Mouse (Mus musculus) bone marrow, adult 2 months (tissue): ENCODE results near the gene Serpinb9.

Experiments used
- CTCF ChIP-seq: fragments of 200-500 bp; IDR thresholded peaks from 2 replicates; pipeline ENCODE4 v1.5.1; 2011; ENCODE audit warnings: low read length, control low read depth; ENCODE audit not compliant: control insufficient read depth, insufficient read depth
- POLR2A ChIP-seq: fragments of 200-500 bp; IDR thresholded peaks from 2 replicates; pipeline ENCODE4 v1.6.1; 2011; ENCODE audit warnings: low read depth, mild to moderate bottlenecking, control low read depth, low read length, borderline replicate concordance; ENCODE audit not compliant: control insufficient read depth

- TF ChIP-seq CTCF (no peak), POLR2A (no peak)
These were observed at the start of gene Serpinb9 for GRCm38 (mm10) chr13:33002950-33003349.
